Mouse (Mus musculus): ENCODE results near the gene Fmnl3.

- TF ChIP-seq CTCF (conservative IDR thresholded peaks at IDR 0.05; ENCODE audit: insufficient read depth, insufficient read length, low read depth, low read length) (no peak), POLR2A (IDR thresholded peaks at IDR 0.05; ENCODE audit: low read depth, low read length) (no peak)
These were observed 26.0 kb downstream of the Fmnl3 start for GRCm38 (mm10) chr15:99344148-99344870.
